Mouse (Mus musculus): Measurements from ENCODE around the gene Themis. TPM values are rescaled to one million over a fixed set of nuclear protein-coding genes. Genes with fewer than 3 reads are reported as not detected.

Themis gene
- polyA plus RNA-seq, 1 experiment from 2014 or later = not detected

GRCm38 (mm10) chr10:28822320-28822719, 154.2 kb downstream of the Themis start:
- no peak for DNase-seq (ENCODE audit: extremely low spot score, low spot score)
- Histone ChIP-seq H3K27me3 (ENCODE audit: poor library complexity, severe bottlenecking) (no peaks in the 10 kb centered on the region), H3K4me3 (no peak overlapping the region), H3K36me3 (replicated peaks) (no peaks in the 10 kb centered on the region), H3K4me1 (no peaks in the 10 kb centered on the region), H3K9me3 (no peaks in the 10 kb centered on the region; the same call in 1 of the 2 replicates), H3K27ac (no peak overlapping the region)
- WGBS = 93% methylated on average over 3 of the region's 3 CpGs

DNA sequence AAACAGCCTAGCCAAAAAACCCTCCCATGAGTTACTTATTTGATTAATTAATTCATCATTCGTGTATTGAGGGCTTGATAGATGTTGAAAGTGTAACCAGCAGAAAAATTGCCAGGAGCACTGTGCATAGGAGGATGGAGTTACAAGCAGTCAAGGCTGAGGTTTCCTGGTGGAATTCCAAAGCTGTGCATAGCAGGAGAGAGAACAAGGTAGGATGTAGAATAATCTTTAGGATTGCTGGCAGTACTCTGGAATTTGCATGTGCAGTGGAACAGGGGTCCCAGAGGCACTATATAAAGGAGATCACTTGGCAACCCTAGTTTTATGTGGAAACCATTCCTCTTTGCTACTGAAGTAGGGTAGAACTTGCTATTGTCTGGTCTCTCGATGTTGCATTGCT, 174.4 kb downstream of the Themis start:
- no peaks in the 10 kb centered on the region for H3K36me3 ChIP-seq (replicated peaks)
- H3K27ac ChIP-seq = no peak overlapping the region
- no peak for DNase-seq (ENCODE audit: extremely low spot score, low spot score)
- WGBS = 80% methylated on average over 2 of the region's 2 CpGs
- H3K4me3 ChIP-seq = no peak overlapping the region
- H3K9me3 ChIP-seq = no peaks in the 10 kb centered on the region
- no peaks in the 10 kb centered on the region for H3K4me1 ChIP-seq
- H3K27me3 ChIP-seq (ENCODE audit: poor library complexity, severe bottlenecking) = no peaks in the 10 kb centered on the region

- no peaks in the 10 kb centered on the region for H3K4me1 ChIP-seq
- H3K4me3 ChIP-seq = no peak overlapping the region
- H3K27me3 ChIP-seq (ENCODE audit: poor library complexity, severe bottlenecking) = no peaks in the 10 kb centered on the region
- WGBS = 33% methylated on average over 7 of the region's 7 CpGs
- H3K36me3 ChIP-seq (replicated peaks) = no peaks in the 10 kb centered on the region
- peak; percentile 49 for DNase-seq (ENCODE audit: extremely low spot score, low spot score)
- no peak overlapping the region for H3K27ac ChIP-seq
- no peaks in the 10 kb centered on the region for H3K9me3 ChIP-seq
Observed at GRCm38 (mm10) chr10:28843755-28844717, 175.9 kb downstream of the Themis start.

- H3K4me1 ChIP-seq = no peaks in the 10 kb centered on the region
- no peaks in the 10 kb centered on the region for H3K9me3 ChIP-seq
- H3K4me3 ChIP-seq = no peak overlapping the region
- no peaks in the 10 kb centered on the region for H3K36me3 ChIP-seq (replicated peaks)
- 94% methylated on average over 2 of the region's 2 CpGs for WGBS
- no peak overlapping the region for H3K27ac ChIP-seq
- no peaks in the 10 kb centered on the region for H3K27me3 ChIP-seq (ENCODE audit: poor library complexity, severe bottlenecking)
- no peak for DNase-seq (ENCODE audit: extremely low spot score, low spot score)
Observed at GRCm38 (mm10) chr10:28856154-28856553, 188.0 kb downstream of the Themis start.

GRCm38 (mm10) chr10:28870580-28871354, 202.6 kb downstream of the Themis start:
- DNase-seq (ENCODE audit: extremely low spot score, low spot score) = no peak
- no peaks in the 10 kb centered on the region for H3K36me3 ChIP-seq (replicated peaks)
- H3K4me1 ChIP-seq = peaks cover 4% of the 10 kb centered on the region; the same call in 1 of the 2 replicates
- no peak overlapping the region for H3K27ac ChIP-seq
- H3K9me3 ChIP-seq = no peaks in the 10 kb centered on the region
- H3K27me3 ChIP-seq (ENCODE audit: poor library complexity, severe bottlenecking) = no peaks in the 10 kb centered on the region
- H3K4me3 ChIP-seq = no peak overlapping the region
- 86% methylated on average over 4 of the region's 4 CpGs for WGBS

DNA sequence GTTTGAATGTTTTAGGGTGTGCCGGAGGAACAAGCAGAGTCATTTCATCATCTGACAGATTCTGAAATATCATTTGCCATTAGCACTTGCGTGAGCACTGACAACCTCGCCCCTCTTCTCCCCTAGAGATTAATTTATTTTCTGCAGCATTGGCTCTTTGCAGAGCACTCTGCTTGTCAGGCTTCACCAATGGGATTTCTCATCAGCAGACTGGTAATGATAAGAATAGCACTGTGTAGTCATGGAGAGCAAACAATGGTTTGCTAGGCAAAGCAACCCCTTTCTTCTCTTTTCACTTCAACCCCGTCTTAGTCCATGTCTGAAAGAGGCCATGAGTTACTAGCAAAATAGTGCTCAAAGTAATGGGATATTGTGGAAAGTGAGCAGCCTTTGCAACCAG, 206.4 kb downstream of the Themis start:
- H3K4me3 ChIP-seq = no peak overlapping the region

GRCm38 (mm10) chr10:28887643-28888042, 219.5 kb downstream of the Themis start:
- Histone ChIP-seq H3K4me3 (no peak overlapping the region), H3K36me3 (replicated peaks) (no peaks in the 10 kb centered on the region), H3K27ac (no peak overlapping the region), H3K27me3 (ENCODE audit: poor library complexity, severe bottlenecking) (no peaks in the 10 kb centered on the region), H3K9me3 (no peaks in the 10 kb centered on the region), H3K4me1 (no peaks in the 10 kb centered on the region)
- 55% methylated on average over 1 of the region's 1 CpGs for WGBS
- DNase-seq (ENCODE audit: extremely low spot score, low spot score) = no peak

More for the DNA sequence above, 206.4 kb downstream of the Themis start:
- DNase-seq (ENCODE audit: extremely low spot score, low spot score) = no peak
- H3K36me3 ChIP-seq (replicated peaks) = no peaks in the 10 kb centered on the region
- H3K27me3 ChIP-seq (ENCODE audit: poor library complexity, severe bottlenecking) = no peaks in the 10 kb centered on the region
- WGBS = 77% methylated on average over 4 of the region's 4 CpGs
- H3K4me1 ChIP-seq = peaks cover 4% of the 10 kb centered on the region; the same call in 1 of the 2 replicates
- H3K9me3 ChIP-seq = no peaks in the 10 kb centered on the region
- H3K27ac ChIP-seq = no peak overlapping the region

DNA sequence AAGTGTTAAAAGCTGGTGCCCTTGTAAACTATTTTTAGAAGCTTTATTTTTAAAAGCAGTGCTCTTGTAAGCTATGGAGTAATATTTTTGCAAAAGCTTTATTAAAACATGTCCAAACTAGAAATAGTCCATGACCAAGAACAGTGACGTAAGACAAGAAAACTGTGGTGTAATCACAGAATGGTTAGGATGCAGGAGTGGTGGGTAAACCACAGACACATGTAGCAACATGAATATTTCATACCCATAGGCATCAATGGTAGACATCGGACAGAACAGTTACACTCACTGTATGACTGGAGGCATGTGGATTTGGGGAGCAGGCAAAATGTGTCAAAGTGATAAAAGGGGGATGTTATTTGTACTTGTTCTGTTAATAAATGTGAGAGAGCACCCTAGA, 222.7 kb downstream of the Themis start:
- Histone ChIP-seq H3K4me3 (no peak overlapping the region), H3K36me3 (replicated peaks) (no peaks in the 10 kb centered on the region), H3K4me1 (no peaks in the 10 kb centered on the region), H3K9me3 (no peaks in the 10 kb centered on the region), H3K27ac (no peak overlapping the region), H3K27me3 (ENCODE audit: poor library complexity, severe bottlenecking) (no peaks in the 10 kb centered on the region)
- DNase-seq (ENCODE audit: extremely low spot score, low spot score) = no peak
- 93% methylated on average over 2 of the region's 2 CpGs for WGBS

DNA sequence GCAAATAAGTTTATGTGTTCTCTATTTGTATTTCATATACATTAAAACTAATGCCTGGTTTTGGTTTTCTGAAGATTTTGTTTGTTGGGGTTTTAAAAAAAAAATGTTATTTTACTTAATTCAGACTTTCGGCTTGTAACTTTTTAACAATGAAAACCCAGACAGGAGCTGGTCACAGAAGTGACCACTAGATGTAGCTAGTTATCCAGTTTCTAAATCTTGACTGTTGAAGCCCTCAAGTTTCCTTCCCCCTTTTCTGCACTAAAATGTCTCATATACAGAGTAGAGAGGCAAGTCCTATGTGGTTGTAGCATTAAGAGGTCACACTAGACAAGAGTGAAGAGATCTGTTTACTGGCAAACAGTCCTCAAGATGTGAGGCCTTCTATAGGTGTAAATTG, 230.2 kb downstream of the Themis start:
- Histone ChIP-seq H3K27me3 (ENCODE audit: poor library complexity, severe bottlenecking) (no peaks in the 10 kb centered on the region), H3K4me3 (no peak overlapping the region), H3K36me3 (replicated peaks) (no peaks in the 10 kb centered on the region), H3K4me1 (no peaks in the 10 kb centered on the region), H3K9me3 (no peaks in the 10 kb centered on the region), H3K27ac (no peak overlapping the region)
- 58% methylated on average over 1 of the region's 1 CpGs for WGBS
- DNase-seq (ENCODE audit: extremely low spot score, low spot score) = no peak

Measured in forebrain, embryonic 10.5 days (tissue).